Mouse (Mus musculus) liver, adult 2 months (tissue): ENCODE data around the gene Zfp771.

ENCODE experiments used
- CTCF ChIP-seq: fragments of 200-500 bp; IDR thresholded peaks from 2 replicates; pipeline ENCODE4 v1.5.1; 2011; ENCODE audit warnings: low read depth, low read length, control low read depth
- POLR2A ChIP-seq: fragments of 200-500 bp; IDR thresholded peaks from 2 replicates; pipeline ENCODE4 v1.6.1; 2011; ENCODE audit warnings: low read length, control low read depth; ENCODE audit not compliant: insufficient read depth; ENCODE audit errors: extremely low read depth

DNA sequence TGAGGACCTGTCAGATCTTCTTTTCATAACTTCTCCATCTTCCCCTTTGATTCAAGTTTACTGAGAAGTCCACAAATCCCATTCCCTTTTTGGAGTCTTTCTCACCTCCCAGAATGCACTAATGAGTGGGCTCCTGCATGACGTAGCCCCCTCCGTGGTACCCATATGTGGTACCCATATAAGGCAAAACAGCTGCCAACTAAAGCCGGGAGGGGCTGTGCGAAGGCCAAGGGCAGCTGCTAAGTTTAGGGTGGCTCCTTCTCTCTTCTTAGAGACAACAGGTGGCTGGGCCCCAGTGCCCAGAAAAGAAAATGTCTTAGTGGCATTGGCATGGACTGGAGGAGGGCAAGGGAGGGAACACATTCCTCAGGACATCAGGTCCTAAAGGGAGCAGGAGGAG, 33.8 kb upstream of the Zfp771 start:
- no peak for TF ChIP-seq POLR2A
- no peak for TF ChIP-seq CTCF
